Mouse (Mus musculus) right cerebral cortex, postnatal 4 days (tissue): ENCODE measurements around the gene Bms1.

Experiments used
- DNase-seq: peaks from one replicate; pipeline ENCODE4 v3.0.0-alpha.2; 2022

The Bms1 gene

DNA sequence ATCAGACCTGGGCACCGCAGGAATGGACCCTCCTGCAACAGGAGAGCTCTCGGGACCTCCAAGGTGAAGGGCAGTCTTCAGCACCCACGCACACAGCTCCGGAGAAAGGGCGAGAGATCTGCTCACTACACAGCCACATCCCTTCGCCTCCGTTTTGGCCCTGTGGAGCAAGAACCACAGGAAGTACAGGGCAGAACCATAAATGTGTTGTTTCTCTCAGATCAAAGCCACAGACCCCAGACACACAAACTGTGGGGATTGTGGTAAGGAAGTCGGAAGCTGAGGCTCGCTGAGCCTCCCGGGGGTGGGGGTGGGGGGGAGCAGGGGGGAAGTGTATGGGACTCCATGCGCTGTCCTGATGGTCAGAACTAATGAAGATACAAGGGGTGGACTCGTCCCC, 68.9 kb downstream of the Bms1 start:
- no peak for DNase-seq

DNA sequence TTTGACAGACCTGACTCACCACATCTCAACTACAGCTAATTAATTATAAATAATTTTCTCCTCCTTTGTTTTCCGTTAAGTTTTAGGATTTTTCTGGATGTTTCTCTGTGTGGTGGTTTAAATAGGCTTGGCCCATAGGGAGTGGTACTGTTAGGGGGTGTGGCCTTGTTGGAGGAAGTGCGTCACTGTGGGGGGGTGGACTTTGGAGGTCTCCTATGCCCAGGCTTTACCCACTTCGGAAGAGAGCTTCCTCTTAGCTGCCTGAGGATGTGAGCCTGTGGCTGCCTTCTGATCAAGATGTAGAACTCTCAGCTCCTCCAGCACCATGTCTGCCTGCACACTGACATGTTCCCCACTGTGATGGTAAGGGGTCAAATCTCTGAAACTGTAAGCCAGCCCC, 71.1 kb downstream of the Bms1 start:
- no peak for DNase-seq

DNA sequence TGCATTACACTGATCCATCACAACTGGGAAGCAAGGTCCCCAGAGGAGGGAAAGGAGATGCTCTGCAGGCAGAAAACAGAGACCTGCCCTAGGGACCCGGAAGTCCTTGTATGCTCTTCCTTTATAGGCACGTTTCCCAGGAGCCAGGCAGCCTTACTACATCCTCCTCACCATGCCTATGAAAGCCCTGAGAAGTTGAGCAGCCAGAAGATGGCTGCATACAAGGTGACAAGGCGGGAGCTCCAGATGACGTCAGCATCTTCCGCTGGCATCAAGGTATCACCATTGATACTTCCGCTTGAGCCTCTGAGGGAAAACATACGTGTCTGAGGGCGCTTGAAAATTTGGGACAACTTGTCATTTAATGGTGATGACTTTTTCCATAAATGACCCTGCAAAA, 72.0 kb downstream of the Bms1 start:
- DNase-seq: no peak

DNA sequence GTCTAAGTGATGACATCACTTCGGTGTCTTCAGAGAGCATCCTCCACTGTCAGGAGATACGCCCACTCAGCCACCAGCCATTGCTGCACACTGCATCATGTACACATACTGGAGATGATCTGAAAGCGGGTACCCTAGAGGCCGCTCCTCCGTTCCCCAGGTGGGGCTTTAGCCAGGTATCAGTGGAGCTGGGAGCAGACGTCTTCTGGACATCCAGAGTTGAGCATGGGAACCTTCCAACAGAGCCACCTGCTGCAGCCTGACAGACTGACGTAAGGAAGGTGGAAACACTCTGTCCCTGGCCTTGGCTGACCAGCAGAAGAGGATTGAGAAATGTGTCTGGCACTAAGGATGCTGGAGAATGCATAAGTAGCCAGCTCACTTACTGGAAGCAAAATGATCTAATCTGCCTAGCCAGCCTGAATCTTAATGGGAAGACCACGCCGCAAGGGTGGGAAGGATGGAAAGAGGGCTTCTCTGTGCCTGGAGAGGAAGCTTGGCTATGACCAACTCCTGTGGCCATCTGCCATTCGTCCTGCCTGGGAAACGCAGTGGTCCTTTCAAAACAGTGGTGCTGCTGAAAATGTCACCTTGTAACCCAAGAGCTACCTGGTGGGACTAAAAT, 77.3 kb downstream of the Bms1 start:
- no peak for DNase-seq

DNA sequence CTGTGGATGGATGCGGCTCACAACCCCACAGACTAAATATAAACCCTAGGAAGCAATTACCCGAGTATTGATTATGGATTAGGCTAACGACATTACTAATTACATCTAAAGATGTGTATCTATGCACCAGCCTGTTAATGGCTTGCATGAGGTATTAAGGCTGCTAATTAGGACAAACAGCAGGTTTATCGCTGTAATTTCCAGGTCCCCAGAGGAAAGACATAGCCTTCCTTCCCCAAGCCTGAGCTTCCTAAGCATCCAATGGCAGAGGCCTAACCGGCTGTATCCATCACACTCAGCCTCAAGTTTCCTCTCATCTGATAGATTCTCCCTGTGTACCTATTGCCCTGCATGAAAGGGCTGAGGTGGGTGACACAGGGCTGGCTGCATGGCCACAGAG, 81.6 kb downstream of the Bms1 start:
- no peak for DNase-seq

DNA sequence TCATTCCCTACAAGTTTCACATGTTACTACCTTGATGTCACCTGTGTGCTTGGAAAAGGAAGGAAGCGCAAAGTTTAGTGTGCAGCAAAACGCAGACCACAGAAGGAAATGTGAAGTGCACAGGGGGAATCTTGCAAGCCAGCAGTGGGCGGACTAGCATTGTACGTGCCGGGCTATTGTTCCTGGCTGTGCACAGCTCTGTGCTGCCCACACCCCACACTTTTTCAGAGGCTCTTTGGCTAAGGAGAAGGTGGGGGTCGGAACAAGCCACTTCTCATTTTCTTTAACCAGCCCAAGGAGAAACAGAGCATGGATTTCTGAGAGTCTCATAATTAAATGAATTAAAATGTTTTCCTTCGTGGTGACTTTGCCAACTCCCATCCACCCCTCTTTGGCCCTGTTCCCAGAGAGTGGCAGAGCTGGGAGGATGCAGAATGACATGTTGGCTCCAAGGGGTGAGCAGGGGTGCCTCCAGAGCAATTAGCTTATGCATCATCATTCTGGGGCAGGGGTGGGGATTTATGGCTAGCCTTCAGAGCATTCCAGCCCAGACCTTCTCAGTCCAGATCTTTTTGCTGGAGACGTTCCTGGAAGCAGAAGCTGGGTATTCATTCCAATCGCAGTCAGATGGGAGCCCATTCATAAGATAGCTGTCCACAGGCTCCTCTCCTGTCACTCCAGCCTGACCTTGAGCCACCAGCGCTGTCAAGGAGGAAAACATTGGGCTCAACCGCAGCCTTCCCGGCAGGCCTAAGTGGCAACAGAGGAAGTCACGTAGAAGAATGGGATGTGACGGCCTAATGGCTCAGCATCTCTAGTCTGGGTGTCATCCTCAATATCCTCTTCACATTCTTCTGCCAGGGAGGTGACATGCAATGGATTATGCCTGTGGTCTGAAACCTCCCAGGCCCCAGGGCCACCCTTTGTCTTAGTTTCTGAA, 82.5 kb downstream of the Bms1 start:
- no peak for DNase-seq

DNA sequence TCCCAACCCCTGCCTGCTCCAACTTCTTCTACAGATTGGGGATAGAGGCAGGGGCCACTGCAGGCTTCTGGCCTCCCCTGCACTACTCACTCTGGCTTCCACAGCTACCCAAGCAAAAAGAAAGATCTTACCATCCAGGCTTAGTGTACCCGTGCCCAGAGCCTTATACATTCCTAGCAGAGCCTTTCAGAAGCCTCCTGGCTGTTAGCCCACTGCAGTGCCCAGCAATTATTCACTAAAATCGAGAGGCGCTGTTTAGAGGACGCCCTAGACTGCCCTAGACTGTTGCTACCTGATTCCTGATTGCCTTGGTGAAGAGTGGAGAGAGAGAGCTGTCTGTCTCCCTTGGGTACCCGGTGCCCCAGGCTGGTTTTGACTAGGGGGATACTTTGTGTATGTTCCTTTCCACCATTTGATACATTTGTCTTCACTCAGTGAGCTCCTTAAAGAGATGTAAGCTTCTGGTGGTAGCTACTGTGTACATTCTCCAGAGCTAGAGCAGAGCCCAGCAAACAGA, 83.3 kb downstream of the Bms1 start:
- DNase-seq: no peak

DNA sequence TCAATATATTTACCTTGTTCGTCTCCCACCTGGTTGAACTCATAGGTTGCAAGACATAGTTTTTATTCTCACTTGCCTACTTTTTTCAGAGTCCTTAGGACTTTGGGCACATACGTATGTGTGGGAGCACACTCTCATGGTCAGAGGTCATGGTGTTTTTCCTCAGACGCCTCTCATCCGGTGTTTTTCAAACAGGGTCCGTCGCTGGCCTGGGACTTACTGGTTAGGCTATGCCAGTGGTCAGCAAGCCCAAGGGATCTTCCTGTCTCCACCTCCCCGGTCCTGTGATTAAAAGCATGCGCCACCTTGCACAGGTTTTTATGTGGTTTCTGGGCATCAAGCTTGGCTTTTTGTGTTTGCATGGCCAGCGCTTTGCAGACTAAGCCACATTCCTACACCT, 85.4 kb downstream of the Bms1 start:
- no peak for DNase-seq
